Mouse (Mus musculus) limb, embryonic 13.5 days (tissue): ENCODE results near the gene Klhl2. TPM values are rescaled to one million over a fixed set of nuclear protein-coding genes. Genes with fewer than 3 reads are reported as not detected.

Experiments
- ATAC-seq: fragments of 200-750 bp; cut with Nextera tagmentation; 2 replicates; pipeline ENCODE4 v1.8.0; 2017; ENCODE audit warnings: low read depth, moderate number of reproducible peaks, moderate TSS enrichment; ENCODE audit not compliant: low FRiP score
- H3K27ac ChIP-seq: fragments of 300-500 bp; sonication (generic); 2 replicates; pipeline ENCODE4 v1.5.1; 2015; ENCODE audit warnings: inconsistent platforms, mild to moderate bottlenecking, moderate library complexity
- H3K27me3 ChIP-seq: fragments of 300-500 bp; sonication (generic); 2 replicates; pipeline ENCODE4 v1.6.1; 2015; ENCODE audit warnings: mild to moderate bottlenecking, inconsistent platforms
- H3K36me3 ChIP-seq: fragments of 300-500 bp; sonication (generic); 2 replicates; pipeline ENCODE4 v1.6.1; 2015; ENCODE audit warnings: inconsistent platforms, mild to moderate bottlenecking, moderate library complexity
- H3K4me1 ChIP-seq: fragments of 300-500 bp; sonication (generic); 2 replicates; pipeline ENCODE4 v1.6.1; 2015; ENCODE audit warnings: inconsistent platforms
- H3K4me2 ChIP-seq: fragments of 300-500 bp; sonication (generic); replicated peaks from 2 replicates; pipeline ENCODE4 v1.6.1; 2015; ENCODE audit warnings: inconsistent platforms, mild to moderate bottlenecking, moderate library complexity
- H3K4me3 ChIP-seq: fragments of 300-500 bp; sonication (generic); 2 replicates; pipeline ENCODE4 v1.5.1; 2015; ENCODE audit warnings: moderate library complexity, mild to moderate bottlenecking, inconsistent platforms
- H3K9ac ChIP-seq: fragments of 300-500 bp; sonication (generic); 2 replicates; pipeline ENCODE4 v1.6.1; 2015; ENCODE audit warnings: mild to moderate bottlenecking, inconsistent platforms
- H3K9me3 ChIP-seq: fragments of 300-500 bp; sonication (generic); 2 replicates; pipeline ENCODE4 v1.6.1; 2016; ENCODE audit warnings: inconsistent platforms
- WGBS: fragments of 180-500 bp; shearing (Covaris S2); methylation state at CpG from one replicate; pipeline ENCODE4 v1.1.7; 2015; 5-methylcytosine and 5-hydroxymethylcytosine counted together
- polyA plus RNA-seq: library from polyadenylated mRNA; unstranded; fragments of >200 nt; fragmentation: Nextera tagmentation; extraction: Ambion mirVana; gene quantifications from 2 replicates; pipeline ENCODE4 v1.2.1, GENCODE M21; 2015

The Klhl2 gene
- polyA plus RNA-seq, 1 experiment from 2014 or later: 8.7 TPM

GRCm38 (mm10) chr8:64845314-64845713 is 4.5 kb downstream of the Klhl2 start:
- Histone ChIP-seq H3K9ac (no peak overlapping the region), H3K4me3 (no peak overlapping the region), H3K4me2 (no peak overlapping the region), H3K4me1 (peaks cover 19% of the 10 kb centered on the region), H3K9me3 (no peaks in the 10 kb centered on the region), H3K27ac (no peak overlapping the region), H3K27me3 (no peaks in the 10 kb centered on the region), H3K36me3 (no peaks in the 10 kb centered on the region)
- 90% methylated on average over 7 of the region's 7 CpGs for WGBS
- no peak for ATAC-seq

- H3K4me2 ChIP-seq: no peak overlapping the region
- WGBS: 70% methylated on average over 4 of the region's 4 CpGs
Measured at GRCm38 (mm10) chr8:64844043-64844481, 5.8 kb downstream of the Klhl2 start.

GRCm38 (mm10) chr8:64843168-64843567 is 6.6 kb downstream of the Klhl2 start:
- Histone ChIP-seq H3K27ac (no peak overlapping the region), H3K4me3 (no peak overlapping the region), H3K9me3 (no peaks in the 10 kb centered on the region), H3K4me2 (no peak overlapping the region), H3K27me3 (no peaks in the 10 kb centered on the region), H3K36me3 (no peaks in the 10 kb centered on the region), H3K9ac (no peak overlapping the region), H3K4me1 (peaks cover 17% of the 10 kb centered on the region)
- WGBS: 78% methylated on average over 3 of the region's 3 CpGs
- ATAC-seq: no peak

More at GRCm38 (mm10) chr8:64844043-64844481, 5.8 kb downstream of the Klhl2 start:
- Histone ChIP-seq H3K27ac (no peak overlapping the region), H3K4me1 (peaks cover 20% of the 10 kb centered on the region), H3K4me3 (no peak overlapping the region), H3K9me3 (no peaks in the 10 kb centered on the region), H3K36me3 (no peaks in the 10 kb centered on the region), H3K9ac (no peak overlapping the region), H3K27me3 (no peaks in the 10 kb centered on the region)
- no peak for ATAC-seq

GRCm38 (mm10) chr8:64841747-64842406 is 7.9 kb downstream of the Klhl2 start:
- Histone ChIP-seq H3K9ac (no peak overlapping the region), H3K27ac (no peak overlapping the region), H3K9me3 (no peaks in the 10 kb centered on the region), H3K4me1 (peaks cover 15% of the 10 kb centered on the region; the same call in 1 of the 2 replicates), H3K27me3 (no peaks in the 10 kb centered on the region), H3K4me3 (no peak overlapping the region), H3K36me3 (no peaks in the 10 kb centered on the region), H3K4me2 (no peak overlapping the region)
- WGBS: 78% methylated on average over 13 of the region's 13 CpGs
- ATAC-seq: no peak

GRCm38 (mm10) chr8:64839628-64840027 is 10.2 kb downstream of the Klhl2 start:
- H3K4me3 ChIP-seq: no peak overlapping the region
- no peak overlapping the region for H3K27ac ChIP-seq
- H3K4me2 ChIP-seq: no peak overlapping the region
- no peak overlapping the region for H3K9ac ChIP-seq
- 81% methylated on average over 6 of the region's 6 CpGs for WGBS
- no peaks in the 10 kb centered on the region for H3K36me3 ChIP-seq
- no peak for ATAC-seq
- H3K27me3 ChIP-seq: no peaks in the 10 kb centered on the region
- no peaks in the 10 kb centered on the region for H3K9me3 ChIP-seq
- H3K4me1 ChIP-seq: peaks cover 37% of the 10 kb centered on the region

GRCm38 (mm10) chr8:64835475-64836122 is 14.2 kb downstream of the Klhl2 start:
- Histone ChIP-seq H3K4me3 (no peak overlapping the region), H3K36me3 (peaks cover 4% of the 10 kb centered on the region; the same call in 1 of the 2 replicates), H3K27me3 (no peaks in the 10 kb centered on the region), H3K27ac (no peak overlapping the region), H3K4me2 (no peak overlapping the region), H3K4me1 (peaks cover 60% of the 10 kb centered on the region), H3K9me3 (no peaks in the 10 kb centered on the region), H3K9ac (no peak overlapping the region)
- ATAC-seq: peak; percentile 75
- WGBS: 43% methylated on average over 6 of the region's 6 CpGs

- 0 out of 2 replicates have a peak, but pooled peaks cover 3% of the 10 kb centered on the region for H3K9me3 ChIP-seq
- H3K9ac ChIP-seq: no peak overlapping the region
- H3K27ac ChIP-seq: no peak overlapping the region
- H3K4me2 ChIP-seq: no peak overlapping the region
- H3K27me3 ChIP-seq: no peaks in the 10 kb centered on the region
- peaks cover 64% of the 10 kb centered on the region for H3K4me1 ChIP-seq
- 64% methylated on average over 27 of the region's 27 CpGs for WGBS
- H3K36me3 ChIP-seq: peaks cover 10% of the 10 kb centered on the region; the same call in 1 of the 2 replicates
- no peak overlapping the region for H3K4me3 ChIP-seq
- ATAC-seq: no peak
Measured at GRCm38 (mm10) chr8:64834071-64834877, 15.5 kb downstream of the Klhl2 start.

- H3K36me3 ChIP-seq: peaks cover 21% of the 10 kb centered on the region
- H3K4me3 ChIP-seq: no peak overlapping the region
- 0 out of 2 replicates have a peak, but pooled peaks cover 4% of the 10 kb centered on the region for H3K9me3 ChIP-seq
- H3K4me2 ChIP-seq: no peak overlapping the region
- H3K27me3 ChIP-seq: no peaks in the 10 kb centered on the region
- peaks cover 53% of the 10 kb centered on the region for H3K4me1 ChIP-seq
- WGBS: 56% methylated on average over 13 of the region's 13 CpGs
- no peak for ATAC-seq
- H3K9ac ChIP-seq: no peak overlapping the region
- H3K27ac ChIP-seq: no peak overlapping the region; the same call in 1 of the 2 replicates
Measured at GRCm38 (mm10) chr8:64832581-64833135, 17.2 kb downstream of the Klhl2 start.

GRCm38 (mm10) chr8:64831656-64832055 is 18.2 kb downstream of the Klhl2 start:
- no peak for ATAC-seq
- Histone ChIP-seq H3K27ac (0 out of 2 replicates have a peak overlapping the region, but pooled peaks have one; percentile 15), H3K4me1 (peaks cover 49% of the 10 kb centered on the region), H3K9ac (no peak overlapping the region), H3K4me2 (no peak overlapping the region), H3K36me3 (peaks cover 25% of the 10 kb centered on the region), H3K4me3 (no peak overlapping the region), H3K9me3 (0 out of 2 replicates have a peak, but pooled peaks cover 4% of the 10 kb centered on the region), H3K27me3 (no peaks in the 10 kb centered on the region)
- 55% methylated on average over 3 of the region's 3 CpGs for WGBS

GRCm38 (mm10) chr8:64829921-64830320 is 19.9 kb downstream of the Klhl2 start:
- peaks cover 34% of the 10 kb centered on the region for H3K4me1 ChIP-seq
- no peak overlapping the region for H3K4me3 ChIP-seq
- no peak overlapping the region for H3K9ac ChIP-seq
- no peak overlapping the region for H3K27ac ChIP-seq
- ATAC-seq: no peak
- H3K36me3 ChIP-seq: peaks cover 25% of the 10 kb centered on the region
- WGBS: 95% methylated on average over 3 of the region's 3 CpGs
- no peak overlapping the region for H3K4me2 ChIP-seq
- 0 out of 2 replicates have a peak, but pooled peaks cover 4% of the 10 kb centered on the region for H3K9me3 ChIP-seq
- H3K27me3 ChIP-seq: no peaks in the 10 kb centered on the region

- 91% methylated on average over 9 of the region's 9 CpGs for WGBS
- H3K9me3 ChIP-seq: 0 out of 2 replicates have a peak, but pooled peaks cover 4% of the 10 kb centered on the region
Measured at GRCm38 (mm10) chr8:64829391-64829790, 20.4 kb downstream of the Klhl2 start.

More at GRCm38 (mm10) chr8:64829391-64829790, 20.4 kb downstream of the Klhl2 start:
- peaks cover 29% of the 10 kb centered on the region for H3K4me1 ChIP-seq
- peaks cover 25% of the 10 kb centered on the region for H3K36me3 ChIP-seq
- H3K4me2 ChIP-seq: no peak overlapping the region
- no peak overlapping the region for H3K9ac ChIP-seq
- no peak overlapping the region for H3K4me3 ChIP-seq
- H3K27ac ChIP-seq: no peak overlapping the region
- no peaks in the 10 kb centered on the region for H3K27me3 ChIP-seq
- no peak for ATAC-seq
